Mouse (Mus musculus): ENCODE measurements around the gene E130114P18Rik.

Gene E130114P18Rik

GRCm38 (mm10) chr4:97751030-97751482, 26.8 kb downstream of the E130114P18Rik start:
- DNase-seq = peak; percentile 95 to 98

- DNase-seq = no peak
Observed at GRCm38 (mm10) chr4:97750401-97750800, 27.5 kb downstream of the E130114P18Rik start.

GRCm38 (mm10) chr4:97746106-97746900, 31.6 kb downstream of the E130114P18Rik start:
- peak in 1 of 2 experiments; percentile 45 for DNase-seq

GRCm38 (mm10) chr4:97745296-97746105, 32.4 kb downstream of the E130114P18Rik start:
- DNase-seq = peak; percentile 83 to 84

- DNase-seq = no peak
Observed at GRCm38 (mm10) chr4:97743932-97744331, 33.9 kb downstream of the E130114P18Rik start.

GRCm38 (mm10) chr4:97733392-97733791, 44.5 kb downstream of the E130114P18Rik start:
- DNase-seq = no peak

- no peak for DNase-seq
Observed at GRCm38 (mm10) chr4:97730416-97730815, 47.5 kb downstream of the E130114P18Rik start.

GRCm38 (mm10) chr4:97729999-97730398, 47.9 kb downstream of the E130114P18Rik start:
- DNase-seq = no peak

GRCm38 (mm10) chr4:97728520-97728919, 49.4 kb downstream of the E130114P18Rik start:
- no peak for DNase-seq

GRCm38 (mm10) chr4:97723374-97723773, 54.5 kb downstream of the E130114P18Rik start:
- DNase-seq = no peak

GRCm38 (mm10) chr4:97722666-97723065, 55.2 kb downstream of the E130114P18Rik start:
- no peak for DNase-seq

- no peak for DNase-seq
Observed at GRCm38 (mm10) chr4:97714616-97715015, 63.3 kb downstream of the E130114P18Rik start.

GRCm38 (mm10) chr4:97714101-97714615, 63.7 kb downstream of the E130114P18Rik start:
- DNase-seq = no peak

- DNase-seq = no peak
Observed at GRCm38 (mm10) chr4:97712547-97712946, 65.3 kb downstream of the E130114P18Rik start.

GRCm38 (mm10) chr4:97710048-97710765, 67.7 kb downstream of the E130114P18Rik start:
- DNase-seq = no peak

- DNase-seq = peak; percentile 52 to 70
Observed at GRCm38 (mm10) chr4:97707373-97708152, 70.3 kb downstream of the E130114P18Rik start.

- peak; percentile 48 to 62 for DNase-seq
Observed at GRCm38 (mm10) chr4:97696684-97697615, 80.9 kb downstream of the E130114P18Rik start.

GRCm38 (mm10) chr4:97695414-97696040, 82.4 kb downstream of the E130114P18Rik start:
- DNase-seq = peak in 1 of 2 experiments; percentile 60

- no peak for DNase-seq
Observed at GRCm38 (mm10) chr4:97693931-97694330, 83.9 kb downstream of the E130114P18Rik start.

- no peak for DNase-seq
Observed at GRCm38 (mm10) chr4:97693054-97693453, 84.8 kb downstream of the E130114P18Rik start.

Data from kidney, postnatal 25 days (tissue).